Mouse (Mus musculus) urinary bladder, postnatal 25 days (tissue): Measurements from ENCODE around the gene Marc2.
A peak's percentile ranks its signal among the peaks of the same experiment; 100 is the strongest.

Experiments used
- DNase-seq: peaks from one replicate; pipeline ENCODE4 v3.0.0; 2022; ENCODE audit warnings: low spot score

Marc2 gene

GRCm38 (mm10) chr1:184846092-184846750 is at the start of gene Marc2:
Gene Marc2 (minus strand): TSS chr1:184846451.
- no peak for DNase-seq

- DNase-seq: no peak
Measured at GRCm38 (mm10) chr1:184891998-184892397, 45.7 kb upstream of the Marc2 start.

GRCm38 (mm10) chr1:184889454-184889853 is 43.2 kb upstream of the Marc2 start:
- no peak for DNase-seq

- no peak for DNase-seq
Measured at GRCm38 (mm10) chr1:184886160-184886559, 39.9 kb upstream of the Marc2 start.

GRCm38 (mm10) chr1:184882281-184883268 is 36.3 kb upstream of the Marc2 start, which contains the start of gene C130074G19Rik:
Gene C130074G19Rik (minus strand): TSS chr1:184883218.
- DNase-seq: peak; percentile 26

- DNase-seq: no peak
Measured at GRCm38 (mm10) chr1:184881861-184882260, 35.6 kb upstream of the Marc2 start.

- DNase-seq: no peak
Measured at GRCm38 (mm10) chr1:184881211-184881610, 35.0 kb upstream of the Marc2 start.

- no peak for DNase-seq
Measured at GRCm38 (mm10) chr1:184878860-184879259, 32.6 kb upstream of the Marc2 start.

- DNase-seq: no peak
Measured at GRCm38 (mm10) chr1:184877306-184877705, 31.1 kb upstream of the Marc2 start.

GRCm38 (mm10) chr1:184873910-184874309 is 27.7 kb upstream of the Marc2 start:
- DNase-seq: no peak

GRCm38 (mm10) chr1:184872069-184872819 is 26.0 kb upstream of the Marc2 start:
- no peak for DNase-seq

GRCm38 (mm10) chr1:184871506-184871905 is 25.3 kb upstream of the Marc2 start:
- no peak for DNase-seq

- DNase-seq: no peak
Measured at GRCm38 (mm10) chr1:184870646-184871385, 24.6 kb upstream of the Marc2 start.

- DNase-seq: no peak
Measured at GRCm38 (mm10) chr1:184869939-184870565, 23.8 kb upstream of the Marc2 start.

- DNase-seq: no peak
Measured at GRCm38 (mm10) chr1:184867640-184868120, 21.4 kb upstream of the Marc2 start.

- DNase-seq: no peak
Measured at GRCm38 (mm10) chr1:184864381-184864801, 18.1 kb upstream of the Marc2 start.

GRCm38 (mm10) chr1:184862636-184863035 is 16.4 kb upstream of the Marc2 start:
- DNase-seq: no peak

GRCm38 (mm10) chr1:184861551-184861950 is 15.3 kb upstream of the Marc2 start:
- no peak for DNase-seq

GRCm38 (mm10) chr1:184860276-184860675 is 14.0 kb upstream of the Marc2 start:
- DNase-seq: no peak

GRCm38 (mm10) chr1:184858253-184858652 is 12.0 kb upstream of the Marc2 start:
- no peak for DNase-seq

- no peak for DNase-seq
Measured at GRCm38 (mm10) chr1:184857216-184857615, 11.0 kb upstream of the Marc2 start.
